ENCODE assay signal across 8 mouse cellular contexts in the genomic region with DNA sequence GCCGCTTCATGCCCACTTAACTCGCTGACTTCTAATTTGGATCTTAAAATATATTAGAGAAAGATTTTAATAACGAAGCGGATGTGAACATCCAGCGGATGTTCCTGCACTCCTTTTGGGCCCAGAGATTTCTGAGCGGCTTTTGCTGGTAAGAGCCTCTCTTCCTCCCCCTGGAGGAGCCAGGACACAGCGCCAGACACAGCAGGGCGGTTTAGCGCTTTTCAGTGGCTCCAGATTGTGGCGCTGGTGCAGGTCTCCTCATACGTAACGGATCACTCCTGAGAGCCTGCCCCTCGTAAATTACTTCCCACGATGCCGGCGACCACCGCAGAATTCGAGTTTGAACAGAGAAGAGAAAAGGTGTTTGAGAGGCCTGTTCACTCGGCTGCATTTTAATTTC. TPM values are rescaled to one million over a fixed set of nuclear protein-coding genes. Genes with fewer than 3 reads are reported as not detected.
DNase-seq lines count a peak whose midpoint lies in the region; ATAC-seq lines count a peak whose summit lies in the region.

No protein-coding gene starts in this region.

- H3K27me3 ChIP-seq in embryonic facial prominence, embryonic 14.5 days (replicated peaks; ENCODE audit: control insufficient read depth, insufficient read depth, low read length) = peaks cover 10% of the 10 kb centered on the region; the same call in 1 of the 2 replicates

- WGBS in embryonic facial prominence, embryonic 14.5 days = 1% methylated on average over 19 of the region's 19 CpGs

- no peaks in the 10 kb centered on the region for H3K4me1 ChIP-seq in embryonic facial prominence, embryonic 14.5 days (ENCODE audit: control insufficient read depth, insufficient read depth, low read length)

- DNase-seq in thymus, postnatal 4 days = peak; percentile 28
- DNase-seq in thymus, postnatal 0 days (ENCODE audit: low spot score) = no peak
- peak; percentile 89 for DNase-seq in embryonic facial prominence, embryonic 14.5 days (ENCODE audit: low spot score)
- peak; percentile 35 to 40 for DNase-seq in heart, postnatal 36 days
- DNase-seq in kidney, postnatal 4 days = peak; percentile 79 to 85
- DNase-seq in lung, adult 18-20 months = peak; percentile 46 to 50
- DNase-seq in ovary, postnatal 14 days (ENCODE audit: low spot score) = peak; percentile 22

- no peaks in the 10 kb centered on the region for H3K36me3 ChIP-seq in embryonic facial prominence, embryonic 14.5 days (ENCODE audit: control insufficient read depth, insufficient read depth, low read length)

- peak overlapping the region; percentile 57 for H3K4me2 ChIP-seq in embryonic facial prominence, embryonic 14.5 days (ENCODE audit: low read depth, low read length)

- intact Hi-C loops in heart, postnatal 36 days (cut with DNase I) = no loop called here

- no peaks in the 10 kb centered on the region for H3K9me3 ChIP-seq in embryonic facial prominence, embryonic 14.5 days (ENCODE audit: control insufficient read depth, low read length)

- no peak overlapping the region; the same call in 1 of the 2 replicates for H3K27ac ChIP-seq in embryonic facial prominence, embryonic 14.5 days (replicated peaks; ENCODE audit: low read depth, low read length)

- peak; percentile 81 for ATAC-seq in embryonic facial prominence, embryonic 14.5 days (ENCODE audit: low read depth)
- no peak for ATAC-seq in inflammation-experienced regulatory T-cells, adult 6 months

- H3K4me3 ChIP-seq in embryonic facial prominence, embryonic 14.5 days (ENCODE audit: low read depth, low read length) = peak overlapping the region; percentile 28

- H3K9ac ChIP-seq in embryonic facial prominence, embryonic 14.5 days (ENCODE audit: low read depth, low read length) = peak overlapping the region; percentile 54

RNA-seq across cellular contexts. Expression of a gene that starts 41.5 kb away (rescaled TPM):
- 16.0 and 18.6 TPM in 2 replicates for polyA plus RNA-seq in thymus, postnatal 0 days (2015; fragmentation: Nextera tagmentation; extraction: Ambion mirVana)
- polyA plus RNA-seq in embryonic facial prominence, embryonic 14.5 days (2014; fragmentation: Nextera tagmentation; extraction: Ambion mirVana) = 11.2 and 11.7 TPM in 2 replicates
- total RNA-seq in heart, postnatal 36 days (2021) = 10 to 100 TPM; 12.1 to 12.6 TPM
- polyA plus RNA-seq in inflammation-experienced regulatory T-cells, adult 6 months (2017; shearing (Covaris generic)) = 10 to 100 TPM; 21.7 to 24.6 (median 23.0) TPM

RNA-seq across cellular contexts. Expression of a gene that starts 53.0 kb away (rescaled TPM):
- 129 and 132 TPM in 2 replicates for polyA plus RNA-seq in thymus, postnatal 0 days (2015; fragmentation: Nextera tagmentation; extraction: Ambion mirVana)
- polyA plus RNA-seq in embryonic facial prominence, embryonic 14.5 days (2014; fragmentation: Nextera tagmentation; extraction: Ambion mirVana) = 80.2 and 82.8 TPM in 2 replicates
- total RNA-seq in heart, postnatal 36 days (2021) = 10 to 100 TPM; 32.5 to 35.2 TPM
- 10 to 100 TPM; 52.0 to 73.0 (median 54.7) TPM for polyA plus RNA-seq in inflammation-experienced regulatory T-cells, adult 6 months (2017; shearing (Covaris generic))
